Mouse (Mus musculus) embryonic fibroblast, embryonic 13.5 days (primary cell): ENCODE measurements around the gene Abcb11.
"Not testable (repeated sequence)": the region's sequence is repeated elsewhere in the genome, so short reads cannot be mapped to it uniquely, and the experiment has no call there.

Experiments
- CTCF ChIP-seq: IDR thresholded peaks from 2 replicates; pipeline ENCODE4 v1.5.1; 2011; ENCODE audit warnings: mild to moderate bottlenecking, control low read depth, low read length, moderate library complexity, borderline replicate concordance; ENCODE audit not compliant: insufficient read depth
- POLR2A ChIP-seq: IDR thresholded peaks from 2 replicates; pipeline ENCODE4 v1.6.1; 2011; ENCODE audit warnings: low read depth, mild to moderate bottlenecking, control low read depth, low read length, moderate library complexity

DNA sequence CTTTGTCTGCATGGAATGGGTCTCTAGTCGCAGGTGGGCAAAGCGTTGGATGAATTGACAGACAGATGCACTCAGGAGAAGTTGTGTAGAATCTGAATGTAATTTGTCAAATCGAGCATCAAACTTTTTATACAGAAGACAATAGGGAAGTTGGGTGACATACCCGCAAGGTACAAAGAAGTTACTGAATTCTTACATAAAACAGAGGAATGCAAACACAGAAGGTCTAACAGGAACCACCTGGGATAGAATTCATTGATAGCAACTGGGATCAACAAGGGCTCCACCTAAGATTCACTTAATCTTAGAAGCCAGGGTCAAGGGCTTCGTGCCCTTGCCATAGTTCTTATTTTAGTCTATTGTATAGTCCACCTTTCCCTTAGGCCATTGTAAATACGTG lies 41.8 kb downstream of the Abcb11 start:
- not testable (repeated sequence) for TF ChIP-seq CTCF, POLR2A
